Mouse (Mus musculus): Measurements from ENCODE around the gene Zfp36. TPM values are rescaled to one million over a fixed set of nuclear protein-coding genes. Genes with fewer than 3 reads are reported as not detected.

Gene Zfp36
- total RNA-seq, 2 experiments from 2014 or later: 7.3 to 7.6 TPM

DNA sequence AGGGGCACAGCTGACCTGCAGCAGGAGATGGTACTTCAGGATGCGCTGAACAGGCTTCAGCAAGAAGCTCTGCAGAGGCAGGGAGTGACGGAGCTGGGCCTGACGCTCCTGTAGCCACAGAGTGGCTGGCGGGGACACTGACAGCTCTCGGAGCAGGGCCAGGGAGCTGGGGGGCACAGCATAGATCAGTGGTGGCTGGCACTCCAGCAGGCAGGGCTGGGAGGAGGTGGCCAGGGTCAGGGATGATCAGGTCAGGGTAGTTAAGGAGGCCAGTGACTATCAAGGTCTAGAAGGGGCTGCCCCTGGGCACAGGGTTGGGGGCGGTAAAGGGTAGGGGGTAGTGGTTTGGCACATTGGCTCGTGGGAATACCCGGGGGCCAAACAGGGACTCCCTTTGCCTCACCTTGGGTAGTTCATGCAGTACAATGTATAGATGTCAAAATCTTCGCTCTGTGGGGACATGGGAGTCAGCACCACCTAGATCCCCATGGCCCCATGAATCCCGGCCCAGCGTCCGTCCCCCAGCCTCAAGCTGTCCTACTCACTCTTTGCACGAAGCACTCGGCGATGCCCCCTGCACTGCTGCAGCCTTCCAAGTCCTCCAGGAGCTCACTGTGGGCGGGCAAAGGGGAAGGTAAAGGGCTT lies 11.7 kb downstream of the Zfp36 start:
- no peak for DNase-seq

DNA sequence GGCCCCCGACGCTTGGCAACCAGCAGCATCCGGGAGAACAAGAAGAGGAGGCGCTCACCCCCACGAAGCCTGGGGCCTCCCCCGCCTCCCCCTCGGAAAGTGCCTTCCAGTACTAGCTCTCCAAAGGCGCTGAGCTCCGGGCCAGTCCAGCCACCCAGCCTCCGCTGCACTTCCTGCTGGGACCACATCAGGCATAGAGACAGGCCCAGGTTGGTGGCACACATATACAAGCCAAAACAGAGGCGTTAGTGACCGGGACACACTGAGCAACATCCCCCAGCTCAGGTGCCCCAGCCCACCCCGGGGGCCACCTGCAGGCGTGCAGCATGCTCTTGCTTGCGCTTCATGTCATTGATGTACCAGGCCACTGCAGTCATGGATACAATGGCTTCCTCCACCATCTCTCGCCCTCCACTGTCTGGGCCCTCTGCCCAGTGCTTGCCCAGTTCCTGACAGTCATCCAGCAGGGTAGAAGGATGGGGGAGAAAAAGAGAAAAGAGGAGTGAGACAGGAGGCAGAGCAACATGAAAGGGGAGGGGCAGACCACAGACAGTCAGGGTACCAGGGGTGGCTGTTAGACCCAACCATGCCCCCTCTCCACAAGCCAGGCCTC lies 12.3 kb downstream of the Zfp36 start:
- DNase-seq: no peak

- no peak for DNase-seq
Observed at GRCm38 (mm10) chr7:28362441-28363060, 17.5 kb downstream of the Zfp36 start.

- DNase-seq: no peak
Observed at GRCm38 (mm10) chr7:28361647-28362341, 18.3 kb downstream of the Zfp36 start.

DNA sequence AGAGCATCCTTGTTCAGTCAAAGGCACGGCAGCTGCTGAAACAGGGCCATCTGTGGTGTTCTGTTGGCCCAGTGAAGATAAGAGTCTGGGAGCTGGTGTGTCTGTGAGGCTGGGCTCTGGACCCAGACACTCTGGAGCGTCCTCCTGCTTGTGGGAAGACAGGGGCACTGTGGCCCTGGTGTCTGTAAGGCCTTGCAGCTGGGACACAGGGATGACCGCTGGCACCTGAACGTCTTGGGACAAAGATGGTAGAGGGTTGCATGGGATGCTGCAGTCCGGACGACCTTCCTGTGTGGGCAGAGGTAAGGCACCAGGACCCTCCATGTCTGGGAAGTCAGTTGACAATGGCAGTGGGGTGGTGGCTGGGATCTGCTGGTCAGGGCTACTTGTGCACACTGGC lies 19.8 kb downstream of the Zfp36 start:
- DNase-seq: no peak

- DNase-seq: no peak
Observed at GRCm38 (mm10) chr7:28359854-28360253, 20.2 kb downstream of the Zfp36 start.

DNA sequence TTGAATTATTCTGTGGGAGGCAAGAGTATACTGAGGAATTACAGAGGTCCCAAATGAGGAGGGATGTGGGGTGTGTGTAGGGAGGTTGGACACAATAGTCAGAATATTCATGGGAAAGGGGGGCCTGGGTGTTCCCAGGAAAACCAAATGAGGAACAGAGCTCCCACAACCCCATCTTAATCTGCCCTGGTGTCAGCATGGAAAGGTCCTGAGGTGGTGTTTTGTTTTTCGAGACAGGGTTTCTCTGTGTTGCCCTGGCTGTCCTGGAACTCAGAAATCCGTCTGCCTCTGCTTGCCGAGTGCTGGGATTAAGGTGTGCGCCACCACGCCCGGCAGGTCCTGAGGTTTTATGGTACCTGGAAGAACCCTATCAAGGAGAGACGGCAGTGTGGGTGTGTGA lies 21.6 kb downstream of the Zfp36 start:
- DNase-seq: no peak

DNA sequence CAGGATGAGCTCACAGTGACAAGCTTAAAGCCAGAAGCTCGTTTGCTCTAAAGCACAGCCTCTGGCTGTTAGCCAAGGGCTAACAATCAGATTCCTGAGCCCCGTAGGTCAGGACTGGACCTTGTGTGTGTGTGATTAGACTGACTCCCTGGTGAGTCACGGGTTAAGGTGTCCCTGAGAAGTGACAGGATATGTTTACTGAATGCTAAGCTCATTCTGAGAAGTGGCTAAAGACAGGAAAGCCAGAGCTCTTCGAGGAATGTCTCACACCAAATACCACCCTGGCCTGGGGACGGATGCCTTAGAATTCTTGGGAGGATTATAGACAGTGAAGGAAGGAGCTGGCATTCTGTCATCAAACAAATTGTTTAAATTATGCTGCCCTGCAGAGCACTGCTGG lies 22.1 kb downstream of the Zfp36 start:
- DNase-seq: no peak

- peak; percentile 73 for DNase-seq
Observed at GRCm38 (mm10) chr7:28356981-28357380, 23.1 kb downstream of the Zfp36 start.

DNA sequence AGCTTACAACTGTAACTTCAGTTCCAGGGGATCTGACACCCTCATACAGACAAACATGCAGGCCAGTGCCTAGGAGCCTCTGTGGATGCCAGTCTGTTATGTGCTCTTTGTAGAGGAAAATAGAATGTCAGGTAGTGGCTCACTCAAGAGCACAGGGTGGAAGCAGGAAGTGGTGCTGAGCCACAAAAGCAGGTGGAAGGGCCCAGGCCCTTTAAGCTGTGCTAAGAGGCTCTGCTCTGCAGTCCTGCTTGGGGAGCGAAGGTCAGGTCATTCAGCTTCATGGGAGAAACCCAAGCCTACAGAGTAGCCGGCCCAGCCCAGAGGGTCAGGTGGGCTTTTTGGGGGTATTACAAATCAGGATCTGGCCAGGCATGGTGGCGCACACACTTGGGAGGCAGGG lies 24.8 kb downstream of the Zfp36 start:
- no peak for DNase-seq

GRCm38 (mm10) chr7:28354596-28354995 lies 25.5 kb downstream of the Zfp36 start:
- DNase-seq: no peak

DNA sequence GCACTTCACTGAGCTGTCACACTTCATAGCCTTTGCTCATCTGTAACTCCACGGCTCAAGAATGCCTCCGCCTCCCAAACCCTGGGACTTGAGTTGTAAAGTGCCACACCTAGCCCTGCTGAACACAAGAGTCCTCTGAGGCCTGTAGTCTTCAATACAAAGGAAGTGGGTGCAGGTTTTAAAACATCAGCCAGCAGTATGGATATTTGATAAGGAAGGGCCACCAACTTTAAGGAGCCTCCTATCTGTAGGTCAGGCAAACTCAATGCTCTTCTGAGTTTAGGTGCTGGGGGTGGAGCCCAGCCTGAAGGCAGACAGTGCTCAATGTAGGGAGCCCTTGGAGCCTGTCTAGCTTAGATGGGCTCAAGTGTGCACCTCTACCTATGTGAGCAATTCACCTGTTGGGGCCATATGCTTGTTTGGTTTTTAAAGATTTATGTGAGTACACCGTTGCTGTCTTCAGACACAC lies 25.9 kb downstream of the Zfp36 start:
- no peak for DNase-seq

DNA sequence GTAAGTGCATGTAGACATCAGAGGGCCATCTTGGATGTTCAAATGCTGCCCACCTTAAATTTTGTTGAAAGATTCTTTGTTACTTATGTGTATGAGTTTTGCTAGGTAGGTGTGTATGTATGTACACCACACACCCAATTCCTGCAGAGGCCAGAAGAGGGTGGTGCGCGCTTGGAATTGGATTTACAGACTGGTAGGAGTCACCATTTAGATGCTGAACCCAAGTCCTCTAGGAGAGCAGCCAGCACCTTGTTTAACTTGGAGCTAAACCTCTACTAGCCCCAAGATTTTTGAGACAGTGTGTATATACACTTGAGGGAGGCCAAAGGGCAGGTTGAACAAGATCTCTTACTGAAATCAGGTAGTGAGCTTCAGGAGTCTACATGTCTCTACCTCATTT lies 26.8 kb downstream of the Zfp36 start:
- no peak for DNase-seq

- DNase-seq: no peak
Observed at GRCm38 (mm10) chr7:28351676-28352191, 28.3 kb downstream of the Zfp36 start.

- peak; percentile 97 for DNase-seq
Observed at GRCm38 (mm10) chr7:28350155-28350883, 29.7 kb downstream of the Zfp36 start, which contains the start of gene Rps16. TSS of gene Rps16 (plus strand) at chr7:28350652.

GRCm38 (mm10) chr7:28348601-28349000 lies 31.5 kb downstream of the Zfp36 start:
- DNase-seq: no peak

- no peak for DNase-seq
Observed at GRCm38 (mm10) chr7:28347746-28348145, 32.3 kb downstream of the Zfp36 start.

GRCm38 (mm10) chr7:28344637-28345036 lies 35.4 kb downstream of the Zfp36 start:
- no peak for DNase-seq

- no peak for DNase-seq
Observed at GRCm38 (mm10) chr7:28341381-28341780, 38.7 kb downstream of the Zfp36 start.

- DNase-seq: peak; percentile 68
Observed at GRCm38 (mm10) chr7:28339213-28339917, 40.7 kb downstream of the Zfp36 start.

Data from gastrocnemius, postnatal 25 days (tissue).